Mouse (Mus musculus) stomach, postnatal 0 days (tissue): Measurements from ENCODE around the gene Stk16.

Experiments used
- CTCF ChIP-seq: IDR thresholded peaks from 2 replicates; pipeline ENCODE4 v1.5.1; 2016; ENCODE audit warnings: antibody characterized with exemption, low read depth, mild to moderate bottlenecking, moderate library complexity
- EP300 ChIP-seq: optimal IDR thresholded peaks from 2 replicates; pipeline ENCODE3; 2016; ENCODE audit warnings: antibody characterized with exemption

GRCm38 (mm10) chr1:75244175-75244826 lies 33.7 kb downstream of the Stk16 start:
- no peak for TF ChIP-seq CTCF
- TF ChIP-seq EP300, result no peak
